Mouse (Mus musculus): ENCODE results near the gene Dhx57. TPM values are rescaled to one million over a fixed set of nuclear protein-coding genes. Genes with fewer than 3 reads are reported as not detected.

Gene Dhx57
- polyA plus RNA-seq (2015; fragmentation: Nextera tagmentation; extraction: Ambion mirVana), result 52.0 and 55.1 TPM in 2 replicates

DNA sequence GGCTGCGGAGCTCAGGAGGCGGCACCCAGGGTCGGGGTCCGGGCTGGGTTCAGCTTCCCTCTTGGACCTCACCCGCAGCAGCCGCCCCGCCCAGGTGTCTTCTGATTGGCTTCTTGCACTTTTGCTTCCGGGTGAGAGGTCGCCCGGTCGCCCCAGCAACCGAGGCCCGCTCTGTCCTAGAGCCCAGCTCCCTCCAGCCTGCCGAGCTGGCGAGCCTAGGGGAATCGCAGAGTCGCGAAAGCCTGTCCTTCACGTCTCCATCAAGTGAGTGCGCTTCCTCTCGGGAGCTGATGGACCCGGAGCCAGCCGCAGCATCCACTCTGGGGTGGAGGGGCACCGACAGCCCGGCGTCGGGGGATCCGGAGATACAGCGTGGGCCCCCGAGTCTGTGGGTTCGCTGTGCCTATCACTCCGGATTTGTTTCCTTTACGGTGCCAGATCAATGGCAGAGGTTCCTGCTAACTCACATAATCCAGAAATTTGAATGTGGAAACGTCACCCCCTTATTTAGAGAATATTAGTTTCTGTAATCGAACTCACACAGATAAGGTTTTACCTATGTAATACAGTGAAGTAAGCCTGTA lies at the start of gene Dhx57, which contains the start of gene Morn2:
Gene Dhx57, minus strand, starts transcription at position 403 of the 584 bp plus-strand sequence.
Gene Morn2, plus strand, starts transcription at position 130 of the 584 bp plus-strand sequence.
- no peaks in the 10 kb centered on the region for H3K36me3 ChIP-seq
- peak; percentile 99 for ATAC-seq (ENCODE audit: low FRiP score, low read depth)
- peak within 1 kb of the TSS; percentile 96 for H3K4me3 ChIP-seq
- H3K4me2 ChIP-seq, result peak within 1 kb of the TSS; percentile 67
- peak within 1 kb of the TSS; percentile 98 for H3K9ac ChIP-seq
- H3K27me3 ChIP-seq, result no peaks in the 10 kb centered on the region
- no peaks in the 10 kb centered on the region for H3K9me3 ChIP-seq
- peak within 1 kb of the TSS; percentile 97 for H3K27ac ChIP-seq (replicated peaks)
- under 1% methylated on average over 35 of the region's 35 CpGs for WGBS
- H3K4me1 ChIP-seq (replicated peaks), result peaks cover 13% of the 10 kb centered on the region

DNA sequence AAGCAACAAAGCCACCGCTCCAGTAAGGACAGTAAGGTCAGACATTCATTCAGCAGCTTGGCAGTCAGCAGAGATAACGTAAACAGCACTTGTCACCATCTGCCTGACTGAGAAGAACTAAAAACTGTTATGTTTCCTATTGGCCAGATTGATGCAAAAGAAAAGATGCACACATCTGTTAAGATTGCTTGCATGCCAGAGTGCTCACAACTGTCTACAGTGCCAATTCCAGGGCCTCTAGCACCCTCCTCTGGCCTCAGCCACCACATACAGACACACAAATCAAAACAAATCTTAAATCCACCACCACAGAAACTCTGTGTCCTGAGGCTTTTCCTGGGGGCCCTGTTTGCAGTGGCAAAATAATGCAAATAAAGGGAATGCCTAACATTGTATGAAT lies 42.1 kb upstream of the Dhx57 start:
- no peak overlapping the region for H3K27ac ChIP-seq (replicated peaks)
- 81% methylated on average over 2 of the region's 2 CpGs for WGBS
- H3K4me1 ChIP-seq (replicated peaks), result no peaks in the 10 kb centered on the region
- H3K9ac ChIP-seq, result no peak overlapping the region
- no peak for ATAC-seq (ENCODE audit: low FRiP score, low read depth)
- no peaks in the 10 kb centered on the region for H3K9me3 ChIP-seq
- H3K4me3 ChIP-seq, result no peak overlapping the region
- H3K36me3 ChIP-seq, result no peaks in the 10 kb centered on the region
- no peak overlapping the region for H3K4me2 ChIP-seq
- H3K27me3 ChIP-seq, result no peaks in the 10 kb centered on the region

DNA sequence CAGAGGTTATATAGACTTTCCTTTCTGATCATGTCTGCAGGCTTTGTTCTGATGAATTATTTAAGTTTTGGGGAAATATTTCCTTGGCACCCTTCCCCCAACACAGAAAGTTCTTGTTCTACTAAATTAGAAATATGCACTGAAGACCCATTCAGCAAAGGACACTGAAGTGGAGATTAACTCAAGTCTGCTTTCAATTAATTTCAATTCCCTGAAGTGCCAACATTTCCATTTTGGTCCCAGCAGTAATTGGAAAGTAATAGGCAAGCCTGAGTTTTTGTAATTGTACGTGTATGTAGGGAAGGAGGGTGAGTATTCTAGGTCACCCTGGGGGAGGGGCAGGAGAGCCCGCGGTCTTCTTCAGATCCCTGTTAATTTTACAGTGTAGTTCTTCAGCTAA lies 36.2 kb upstream of the Dhx57 start:
- 67% methylated on average over 3 of the region's 3 CpGs for WGBS
- no peak overlapping the region for H3K9ac ChIP-seq
- no peaks in the 10 kb centered on the region for H3K36me3 ChIP-seq
- peak; percentile 66; the same call in 1 of the 2 replicates for ATAC-seq (ENCODE audit: low FRiP score, low read depth)
- no peaks in the 10 kb centered on the region for H3K4me1 ChIP-seq (replicated peaks)
- H3K27ac ChIP-seq (replicated peaks), result 0 out of 2 replicates have a peak overlapping the region, but pooled peaks have one; percentile 25
- no peak overlapping the region for H3K4me3 ChIP-seq
- H3K4me2 ChIP-seq, result no peak overlapping the region
- H3K27me3 ChIP-seq, result no peaks in the 10 kb centered on the region
- no peaks in the 10 kb centered on the region for H3K9me3 ChIP-seq

DNA sequence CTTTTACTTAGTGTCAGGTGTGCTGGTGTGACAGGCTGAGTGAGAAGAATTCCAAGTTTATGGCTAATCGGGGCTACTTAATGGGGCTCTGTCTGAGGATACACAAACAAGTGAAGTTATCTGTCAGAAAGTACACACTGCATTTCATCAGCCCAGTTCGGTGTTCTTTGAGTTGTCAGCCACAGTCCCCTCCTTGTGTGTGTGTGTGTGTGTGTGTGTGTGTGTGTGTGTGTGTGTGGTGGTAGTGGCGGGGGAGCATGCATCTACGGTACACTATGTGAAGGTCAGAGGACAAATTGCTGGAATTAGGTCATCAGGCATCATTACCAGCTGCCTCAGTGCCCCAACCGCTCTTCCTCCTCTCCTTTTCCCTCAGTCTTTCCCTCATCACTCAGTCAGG lies 35.2 kb upstream of the Dhx57 start:
- H3K36me3 ChIP-seq, result no peaks in the 10 kb centered on the region
- no peak overlapping the region for H3K9ac ChIP-seq
- H3K27ac ChIP-seq (replicated peaks), result no peak overlapping the region
- no peak overlapping the region for H3K4me3 ChIP-seq
- ATAC-seq (ENCODE audit: low FRiP score, low read depth), result no peak
- 84% methylated on average over 5 of the region's 5 CpGs for WGBS
- H3K4me2 ChIP-seq, result no peak overlapping the region
- no peaks in the 10 kb centered on the region for H3K4me1 ChIP-seq (replicated peaks)
- no peaks in the 10 kb centered on the region for H3K27me3 ChIP-seq
- H3K9me3 ChIP-seq, result no peaks in the 10 kb centered on the region

DNA sequence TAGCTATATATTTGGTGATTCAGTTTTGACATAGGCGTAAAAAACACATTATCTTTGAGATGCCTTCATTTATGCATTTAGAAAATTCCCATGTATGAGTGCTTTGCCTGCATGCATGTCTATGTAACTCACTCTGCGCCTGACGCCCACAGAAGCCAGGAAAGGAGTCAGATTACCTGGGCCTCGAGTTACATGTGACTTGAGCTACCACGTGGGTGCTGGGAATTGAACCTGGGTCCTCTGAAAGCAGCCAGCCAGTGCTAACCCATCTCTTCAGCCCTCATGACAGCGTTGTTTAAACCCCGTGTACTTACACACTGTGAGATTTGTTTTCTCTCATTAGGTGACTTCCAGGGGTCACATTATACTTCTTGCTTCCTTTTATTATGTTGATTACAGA lies 34.2 kb upstream of the Dhx57 start:
- no peak overlapping the region for H3K9ac ChIP-seq
- no peak for ATAC-seq (ENCODE audit: low FRiP score, low read depth)
- H3K9me3 ChIP-seq, result no peaks in the 10 kb centered on the region
- no peak overlapping the region for H3K4me3 ChIP-seq
- H3K36me3 ChIP-seq, result no peaks in the 10 kb centered on the region
- 85% methylated on average over 7 of the region's 7 CpGs for WGBS
- H3K4me1 ChIP-seq (replicated peaks), result no peaks in the 10 kb centered on the region
- H3K27me3 ChIP-seq, result no peaks in the 10 kb centered on the region
- no peak overlapping the region for H3K27ac ChIP-seq (replicated peaks)
- no peak overlapping the region for H3K4me2 ChIP-seq

DNA sequence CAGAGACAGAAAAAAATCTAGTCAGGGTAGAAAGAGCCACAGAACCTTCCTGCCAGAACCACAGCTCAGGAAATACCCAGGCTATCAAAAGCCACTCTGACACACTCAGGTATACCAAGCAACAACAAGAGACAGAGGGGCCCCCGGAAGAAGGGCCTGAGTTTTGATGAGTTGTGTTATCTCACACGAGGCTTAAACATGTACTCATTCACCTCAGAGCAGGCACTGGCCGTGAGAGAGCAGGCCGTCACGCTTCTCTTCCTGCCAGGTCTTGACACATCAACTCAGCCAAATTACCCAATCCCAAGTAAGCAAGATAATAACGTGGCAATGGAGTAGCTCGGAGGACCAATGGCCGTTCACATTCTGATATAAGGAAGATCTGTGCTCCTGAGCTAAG lies 33.4 kb upstream of the Dhx57 start:
- Histone ChIP-seq H3K36me3 (no peaks in the 10 kb centered on the region), H3K9me3 (no peaks in the 10 kb centered on the region), H3K27me3 (no peaks in the 10 kb centered on the region), H3K9ac (no peak overlapping the region), H3K27ac (replicated peaks) (no peak overlapping the region), H3K4me2 (no peak overlapping the region), H3K4me3 (no peak overlapping the region), H3K4me1 (replicated peaks) (no peaks in the 10 kb centered on the region)
- WGBS, result 84% methylated on average over 8 of the region's 8 CpGs
- no peak for ATAC-seq (ENCODE audit: low FRiP score, low read depth)

DNA sequence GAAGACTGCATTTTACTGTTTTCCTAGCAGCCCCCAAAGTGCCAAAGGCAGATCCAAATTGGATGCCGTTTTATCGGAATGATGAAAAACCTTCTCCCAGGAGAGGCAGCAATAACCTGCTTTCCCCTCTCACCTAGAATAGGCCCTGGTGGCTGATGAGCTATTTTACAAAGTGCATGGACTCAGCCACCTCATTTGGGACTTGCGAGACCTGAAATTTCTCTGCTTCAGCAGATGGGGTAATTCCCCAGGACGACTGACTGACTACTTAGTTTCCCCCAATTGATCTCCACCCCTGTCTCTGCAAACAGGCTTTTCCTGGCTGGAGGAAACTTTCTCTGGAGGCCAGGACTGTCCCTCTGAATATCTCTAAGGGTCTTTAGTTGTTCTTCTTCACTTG lies 32.7 kb upstream of the Dhx57 start:
- H3K4me1 ChIP-seq (replicated peaks), result no peaks in the 10 kb centered on the region
- H3K27me3 ChIP-seq, result no peaks in the 10 kb centered on the region
- WGBS, result 67% methylated on average over 4 of the region's 4 CpGs
- no peaks in the 10 kb centered on the region for H3K36me3 ChIP-seq
- H3K9me3 ChIP-seq, result no peaks in the 10 kb centered on the region
- no peak overlapping the region for H3K4me3 ChIP-seq
- ATAC-seq (ENCODE audit: low FRiP score, low read depth), result no peak
- H3K9ac ChIP-seq, result no peak overlapping the region
- no peak overlapping the region for H3K4me2 ChIP-seq
- no peak overlapping the region for H3K27ac ChIP-seq (replicated peaks)

DNA sequence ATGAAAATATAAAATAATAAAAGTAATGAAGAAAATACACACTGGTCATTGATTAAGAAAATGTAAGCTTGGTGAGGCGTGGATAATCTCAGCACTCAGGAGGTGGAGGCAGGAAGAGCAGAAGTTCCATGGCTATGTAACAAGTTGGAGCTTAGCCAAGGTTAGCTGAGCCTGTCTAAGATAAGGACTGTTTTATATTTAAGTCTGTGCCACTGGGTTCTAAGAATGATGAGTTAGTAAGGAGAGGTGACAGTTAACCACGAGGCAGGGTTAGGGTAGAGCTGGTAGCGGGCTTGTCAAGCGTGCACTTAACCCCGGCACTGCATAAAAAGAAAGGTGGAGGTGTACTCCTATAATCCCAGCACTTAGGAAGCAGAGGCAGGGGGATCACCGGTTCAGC lies 32.0 kb upstream of the Dhx57 start:
- H3K4me1 ChIP-seq (replicated peaks), result no peaks in the 10 kb centered on the region
- H3K27ac ChIP-seq (replicated peaks), result no peak overlapping the region
- no peak overlapping the region for H3K9ac ChIP-seq
- ATAC-seq (ENCODE audit: low FRiP score, low read depth), result no peak
- no peaks in the 10 kb centered on the region for H3K36me3 ChIP-seq
- no peak overlapping the region for H3K4me2 ChIP-seq
- 89% methylated on average over 6 of the region's 6 CpGs for WGBS
- H3K4me3 ChIP-seq, result no peak overlapping the region
- H3K27me3 ChIP-seq, result no peaks in the 10 kb centered on the region
- no peaks in the 10 kb centered on the region for H3K9me3 ChIP-seq

DNA sequence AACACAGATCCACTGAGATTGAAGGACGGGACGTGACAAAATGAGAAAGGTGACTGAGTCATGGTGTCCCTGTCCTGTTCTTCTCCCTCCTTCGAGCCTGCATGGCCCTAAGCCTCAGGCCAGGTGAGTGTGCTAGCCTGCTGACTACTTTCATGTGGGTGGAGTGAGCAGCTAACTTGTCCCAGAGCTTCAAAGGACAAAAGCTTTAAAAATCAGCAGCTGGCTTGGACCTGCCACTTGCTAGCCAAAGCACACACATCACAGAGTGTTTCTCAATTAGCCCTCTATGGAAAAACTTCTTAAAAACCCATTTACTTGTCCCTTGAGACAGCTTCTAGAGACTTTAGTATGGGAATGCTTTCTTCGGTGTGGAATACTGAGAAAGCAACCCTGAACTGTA lies 22.1 kb upstream of the Dhx57 start:
- Histone ChIP-seq H3K4me2 (no peak overlapping the region), H3K36me3 (no peaks in the 10 kb centered on the region), H3K4me1 (replicated peaks) (peaks cover 10% of the 10 kb centered on the region; the same call in 1 of the 2 replicates), H3K27ac (replicated peaks) (no peak overlapping the region), H3K9me3 (no peaks in the 10 kb centered on the region), H3K4me3 (no peak overlapping the region), H3K27me3 (no peaks in the 10 kb centered on the region), H3K9ac (no peak overlapping the region)
- 84% methylated on average over 4 of the region's 4 CpGs for WGBS
- no peak for ATAC-seq (ENCODE audit: low FRiP score, low read depth)

DNA sequence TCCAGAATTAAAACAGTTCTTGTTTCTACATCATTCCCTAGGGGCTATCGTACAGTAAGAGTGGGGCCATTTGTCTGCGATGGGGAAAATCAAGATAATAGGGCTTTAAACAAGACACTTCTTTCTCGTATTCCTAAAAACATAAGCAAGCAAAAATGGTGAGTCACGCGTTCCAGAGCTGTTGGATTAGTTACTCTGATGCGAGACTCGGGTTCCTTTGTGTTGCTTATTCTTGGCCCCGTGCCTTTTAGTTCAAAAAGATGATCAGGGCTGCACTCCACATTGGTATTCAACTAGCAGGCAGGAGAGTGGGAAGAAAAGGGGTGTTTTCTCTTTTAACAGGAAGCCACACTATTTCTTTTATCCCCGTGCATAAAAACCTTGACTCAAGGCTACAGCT lies 21.5 kb upstream of the Dhx57 start:
- H3K27me3 ChIP-seq, result no peaks in the 10 kb centered on the region
- H3K9ac ChIP-seq, result no peak overlapping the region
- ATAC-seq (ENCODE audit: low FRiP score, low read depth), result no peak
- 0 out of 2 replicates have a peak overlapping the region, but pooled peaks have one; percentile 16 for H3K27ac ChIP-seq (replicated peaks)
- 49% methylated on average over 9 of the region's 9 CpGs for WGBS
- H3K9me3 ChIP-seq, result no peaks in the 10 kb centered on the region
- H3K4me2 ChIP-seq, result 0 out of 2 replicates have a peak overlapping the region, but pooled peaks have one; percentile 9
- H3K4me3 ChIP-seq, result no peak overlapping the region
- H3K4me1 ChIP-seq (replicated peaks), result peaks cover 10% of the 10 kb centered on the region; the same call in 1 of the 2 replicates
- H3K36me3 ChIP-seq, result no peaks in the 10 kb centered on the region

DNA sequence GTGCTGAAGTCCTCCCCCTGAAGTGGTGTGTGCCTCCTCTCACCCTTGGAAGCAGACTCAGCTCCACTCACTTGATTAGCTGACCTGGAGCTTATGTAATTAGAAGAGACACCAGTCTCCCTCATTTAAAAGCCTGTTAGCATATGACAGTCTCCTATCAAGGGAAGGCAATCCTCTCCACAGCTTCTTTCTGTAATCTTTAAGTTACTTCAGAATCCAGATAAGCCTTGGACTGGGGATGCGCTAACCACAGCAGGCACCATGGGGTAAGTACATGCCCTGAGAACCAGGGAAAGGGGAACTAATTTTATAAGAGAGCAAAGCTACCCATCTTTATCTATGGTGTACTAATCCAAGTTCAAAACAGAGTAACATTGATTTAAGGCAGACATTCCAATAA lies 17.0 kb upstream of the Dhx57 start, which contains the start of gene Arhgef33:
Gene Arhgef33, plus strand, starts transcription at position 157 of the 400 bp plus-strand sequence.
- no peak for ATAC-seq (ENCODE audit: low FRiP score, low read depth)
- no peaks in the 10 kb centered on the region for H3K36me3 ChIP-seq
- H3K9ac ChIP-seq, result no peak within 1 kb of the TSS
- no peaks in the 10 kb centered on the region for H3K9me3 ChIP-seq
- H3K27me3 ChIP-seq, result no peaks in the 10 kb centered on the region
- H3K4me3 ChIP-seq, result no peak within 1 kb of the TSS
- WGBS, result 70% methylated on average over 1 of the region's 1 CpGs
- H3K27ac ChIP-seq (replicated peaks), result no peak within 1 kb of the TSS
- H3K4me2 ChIP-seq, result no peak within 1 kb of the TSS
- H3K4me1 ChIP-seq (replicated peaks), result peaks cover 8% of the 10 kb centered on the region; the same call in 1 of the 2 replicates

DNA sequence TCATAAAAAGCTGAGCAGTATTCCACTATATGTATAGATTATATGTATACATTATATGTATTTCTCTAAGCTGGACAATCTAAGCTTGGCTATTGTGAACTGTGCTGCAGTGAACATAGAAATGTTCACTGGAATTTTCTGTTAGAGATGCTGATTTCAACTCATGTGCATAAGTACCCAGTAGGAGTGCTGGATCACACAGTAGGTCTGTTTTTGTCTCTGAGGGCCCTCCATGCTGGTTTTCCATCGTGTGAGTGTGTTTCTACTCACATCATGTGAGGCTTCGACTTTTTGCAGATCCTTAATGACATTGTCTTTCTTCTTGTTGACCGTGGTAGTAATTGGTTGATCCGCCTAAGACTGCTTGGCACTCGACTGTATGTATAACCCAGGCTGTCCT lies 8.6 kb upstream of the Dhx57 start:
- no peak for ATAC-seq (ENCODE audit: low FRiP score, low read depth)
- Histone ChIP-seq H3K4me2 (no peak overlapping the region), H3K27me3 (no peaks in the 10 kb centered on the region), H3K4me3 (no peak overlapping the region), H3K27ac (replicated peaks) (no peak overlapping the region), H3K36me3 (no peaks in the 10 kb centered on the region), H3K9me3 (no peaks in the 10 kb centered on the region), H3K9ac (no peak overlapping the region), H3K4me1 (replicated peaks) (no peaks in the 10 kb centered on the region)
- WGBS, result 90% methylated on average over 5 of the region's 5 CpGs

DNA sequence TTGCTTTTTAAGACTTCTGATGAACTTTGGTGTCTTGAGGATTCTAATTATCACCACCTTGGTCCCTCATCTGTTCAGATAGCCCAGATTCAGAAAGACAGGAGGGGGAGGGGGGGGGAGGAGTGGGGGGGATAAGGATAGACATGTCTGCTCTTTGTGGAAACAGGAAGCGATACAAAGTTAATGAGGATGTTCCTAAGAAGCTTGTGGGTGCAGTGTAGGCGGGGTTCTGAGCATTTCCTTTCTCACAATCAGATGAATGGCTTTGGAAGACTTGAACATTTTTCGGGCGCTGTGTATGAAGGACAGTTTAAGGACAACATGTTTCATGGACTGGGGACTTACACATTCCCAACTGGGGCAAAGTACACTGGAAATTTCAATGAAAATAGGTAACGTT lies 5.0 kb upstream of the Dhx57 start:
- no peaks in the 10 kb centered on the region for H3K9me3 ChIP-seq
- H3K9ac ChIP-seq, result no peak overlapping the region
- H3K4me1 ChIP-seq (replicated peaks), result no peaks in the 10 kb centered on the region
- no peaks in the 10 kb centered on the region for H3K27me3 ChIP-seq
- no peak for ATAC-seq (ENCODE audit: low FRiP score, low read depth)
- H3K4me2 ChIP-seq, result no peak overlapping the region
- WGBS, result 92% methylated on average over 5 of the region's 5 CpGs
- H3K27ac ChIP-seq (replicated peaks), result no peak overlapping the region
- no peaks in the 10 kb centered on the region for H3K36me3 ChIP-seq
- H3K4me3 ChIP-seq, result no peak overlapping the region

All from hindbrain, embryonic 15.5 days (tissue).